Mouse (Mus musculus): ENCODE measurements around the gene 1700025C18Rik.

- TF ChIP-seq POLR2A (IDR thresholded peaks at IDR 0.05; ENCODE audit: extremely low read depth, insufficient read depth, low read length) (no peak), CTCF (IDR thresholded peaks at IDR 0.05; ENCODE audit: low read depth, low read length) (no peak)
These were observed 26.1 kb downstream of the 1700025C18Rik start for GRCm38 (mm10) chr2:165064489-165064888.

Data from liver, adult 2 months (tissue).